Mouse (Mus musculus) cerebellum, adult 9-10 months (tissue): ENCODE measurements around the gene Med20.
"Not testable (repeated sequence)": the region's sequence is repeated elsewhere in the genome, so short reads cannot be mapped to it uniquely, and the experiment has no call there.

ENCODE experiments used
- DNase-seq: peaks from one replicate; pipeline ENCODE4 v3.0.0; 2022

Med20 gene

GRCm38 (mm10) chr17:47628851-47629676 lies 17.7 kb downstream of the Med20 start:
- DNase-seq, result peak; percentile 95

- peak; percentile 74 for DNase-seq
Measured at GRCm38 (mm10) chr17:47629717-47630677, 18.6 kb downstream of the Med20 start.

- DNase-seq, result no peak
Measured at GRCm38 (mm10) chr17:47630678-47631065, 19.3 kb downstream of the Med20 start, which contains the start of gene Usp49. TSS of gene Usp49 (plus strand) at chr17:47630690.

GRCm38 (mm10) chr17:47632181-47632840 lies 20.9 kb downstream of the Med20 start:
- DNase-seq, result no peak

GRCm38 (mm10) chr17:47633999-47634770 lies 22.8 kb downstream of the Med20 start:
- DNase-seq, result no peak

GRCm38 (mm10) chr17:47642992-47643391 lies 31.6 kb downstream of the Med20 start:
- DNase-seq, result no peak

- peak; percentile 43 for DNase-seq
Measured at GRCm38 (mm10) chr17:47646683-47647082, 35.3 kb downstream of the Med20 start.

GRCm38 (mm10) chr17:47648966-47649365 lies 37.6 kb downstream of the Med20 start:
- no peak for DNase-seq

GRCm38 (mm10) chr17:47651953-47652352 lies 40.6 kb downstream of the Med20 start:
- no peak for DNase-seq

GRCm38 (mm10) chr17:47654346-47654745 lies 43.0 kb downstream of the Med20 start:
- DNase-seq, result not testable (repeated sequence)

GRCm38 (mm10) chr17:47655697-47656096 lies 44.3 kb downstream of the Med20 start:
- DNase-seq, result no peak

GRCm38 (mm10) chr17:47657901-47658300 lies 46.5 kb downstream of the Med20 start:
- no peak for DNase-seq

GRCm38 (mm10) chr17:47658741-47659243 lies 47.4 kb downstream of the Med20 start:
- no peak for DNase-seq

GRCm38 (mm10) chr17:47663009-47663713 lies 51.8 kb downstream of the Med20 start:
- DNase-seq, result no peak

- no peak for DNase-seq
Measured at GRCm38 (mm10) chr17:47664474-47664873, 53.1 kb downstream of the Med20 start.

- DNase-seq, result no peak
Measured at GRCm38 (mm10) chr17:47669166-47669565, 57.8 kb downstream of the Med20 start.

GRCm38 (mm10) chr17:47671988-47672310 lies 60.6 kb downstream of the Med20 start:
- DNase-seq, result no peak

- DNase-seq, result peak; percentile 14
Measured at GRCm38 (mm10) chr17:47672311-47673111, 61.1 kb downstream of the Med20 start.
